Mouse (Mus musculus): ENCODE measurements around the gene Zdhhc22.

DNA sequence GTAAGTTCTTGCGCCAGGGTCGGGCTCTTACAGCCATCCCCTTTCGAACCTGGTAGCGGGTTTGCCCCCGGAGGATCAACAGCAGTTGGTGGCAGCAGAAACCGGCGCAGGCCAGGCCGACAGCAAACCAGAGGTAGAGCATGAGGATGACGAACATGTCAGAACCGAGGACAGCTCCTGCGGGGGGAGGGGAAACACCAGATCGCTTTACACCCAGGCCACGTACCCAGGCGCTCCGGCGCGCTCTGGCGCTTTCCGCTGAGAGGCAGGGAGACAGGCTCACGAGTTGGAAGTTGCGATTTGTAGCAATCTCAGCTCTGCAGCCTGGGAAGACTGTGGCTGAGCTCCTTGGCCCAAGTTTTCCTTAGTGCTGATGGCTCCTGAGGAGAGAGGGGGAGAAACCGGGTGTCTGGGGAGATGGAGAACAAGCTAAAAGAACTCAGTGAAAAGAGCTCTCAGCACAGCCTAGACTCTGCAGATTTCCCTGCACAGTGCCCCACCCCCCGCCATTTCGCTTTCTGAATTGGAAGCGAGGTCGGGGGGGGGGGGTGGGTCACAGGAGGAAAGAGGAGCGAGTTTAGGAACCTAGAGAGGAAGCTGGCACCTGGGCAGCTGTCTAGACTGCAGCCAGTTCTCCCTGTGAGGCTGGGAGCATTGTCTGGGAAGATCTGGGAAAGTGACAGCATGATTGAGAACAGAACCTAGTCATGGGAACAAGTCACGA, 6.6 kb downstream of the Zdhhc22 start:
- TF ChIP-seq CTCF (IDR thresholded peaks at IDR 0.05; ENCODE audit: low read depth) (no peak), EP300 (IDR thresholded peaks at IDR 0.05; ENCODE audit: low read depth) (no peak)

Data from heart, postnatal 0 days (tissue).